Mouse (Mus musculus) C2C12 (cell line): Measurements from ENCODE around the gene Tmem41b.

Experiments used
- CEBPB ChIP-seq: IDR thresholded peaks from one replicate; pipeline ENCODE4 v1.6.1; 2011; ENCODE audit warnings: low read depth, mild to moderate bottlenecking, control low read depth, moderate library complexity
- CTCF ChIP-seq: IDR thresholded peaks from one replicate; pipeline ENCODE4 v1.5.1; 2011; ENCODE audit not compliant: control insufficient read depth, insufficient read depth, insufficient read length
- FOSL1 ChIP-seq: IDR thresholded peaks from one replicate; pipeline ENCODE4 v1.8.0; 2011; ENCODE audit warnings: mild to moderate bottlenecking, low read length; ENCODE audit not compliant: poor library complexity, insufficient read depth, severe bottlenecking
- MAX ChIP-seq: IDR thresholded peaks from one replicate; pipeline ENCODE4 v1.6.1; 2011; ENCODE audit warnings: mild to moderate bottlenecking, control low read depth
- MYOD1 ChIP-seq: IDR thresholded peaks from one replicate; pipeline ENCODE4 v1.6.1; 2011; ENCODE audit warnings: low read depth; ENCODE audit not compliant: control insufficient read depth, insufficient read length
- MYOG ChIP-seq: IDR thresholded peaks from one replicate; pipeline ENCODE4 v1.6.1; 2011; ENCODE audit not compliant: control insufficient read depth, insufficient read length; ENCODE audit errors: extremely low read depth
- USF1 ChIP-seq: IDR thresholded peaks from one replicate; pipeline ENCODE4 v1.6.1; 2011; ENCODE audit warnings: low read depth, mild to moderate bottlenecking, control low read depth, moderate library complexity

DNA sequence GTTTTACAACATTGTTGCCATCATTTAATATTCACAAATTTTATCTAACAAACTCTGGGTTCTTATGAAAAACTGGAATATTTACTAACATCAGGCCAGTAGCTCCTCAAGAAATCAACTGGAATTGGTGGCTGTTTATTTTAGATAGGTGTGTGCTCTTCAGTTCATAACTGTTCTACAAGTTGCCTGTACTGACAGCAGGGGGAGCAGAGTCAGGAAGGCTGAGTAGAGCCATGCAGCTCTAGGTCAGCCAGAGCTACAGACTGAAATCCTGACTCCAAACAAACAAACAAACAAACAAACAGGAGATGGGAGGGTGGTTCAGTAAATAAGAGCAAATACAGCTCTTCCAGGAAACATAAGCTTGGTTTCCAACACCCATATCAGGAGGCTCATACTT is 57.1 kb downstream of the Tmem41b start:
- TF ChIP-seq CEBPB (no peak), CTCF (no peak), FOSL1 (no peak), USF1 (no peak), MYOG (no peak), MAX (no peak), MYOD1 (no peak)
